Mouse (Mus musculus) small intestine, adult 2 months (tissue): ENCODE measurements around the gene Gm20388.

ENCODE experiments used
- CTCF ChIP-seq: fragments of 200-500 bp; IDR thresholded peaks from 2 replicates; pipeline ENCODE4 v1.5.1; 2012; ENCODE audit warnings: low read depth, mild to moderate bottlenecking, control low read depth, inconsistent platforms, low read length, moderate library complexity, mixed read lengths; ENCODE audit not compliant: insufficient replicate concordance, insufficient read length; ENCODE audit errors: extremely low read depth
- POLR2A ChIP-seq: fragments of 200-500 bp; IDR thresholded peaks from 2 replicates; pipeline ENCODE4 v1.6.1; 2012; ENCODE audit warnings: low read depth, mild to moderate bottlenecking, control low read depth, inconsistent platforms, low read length, moderate library complexity

- TF ChIP-seq CTCF = no peak
- TF ChIP-seq POLR2A = no peak
These were observed 2172.8 kb downstream of the Gm20388 start for GRCm38 (mm10) chr8:122083401-122083800.
